ENCODE assay signal across 37 mouse cellular contexts in the genomic region with DNA sequence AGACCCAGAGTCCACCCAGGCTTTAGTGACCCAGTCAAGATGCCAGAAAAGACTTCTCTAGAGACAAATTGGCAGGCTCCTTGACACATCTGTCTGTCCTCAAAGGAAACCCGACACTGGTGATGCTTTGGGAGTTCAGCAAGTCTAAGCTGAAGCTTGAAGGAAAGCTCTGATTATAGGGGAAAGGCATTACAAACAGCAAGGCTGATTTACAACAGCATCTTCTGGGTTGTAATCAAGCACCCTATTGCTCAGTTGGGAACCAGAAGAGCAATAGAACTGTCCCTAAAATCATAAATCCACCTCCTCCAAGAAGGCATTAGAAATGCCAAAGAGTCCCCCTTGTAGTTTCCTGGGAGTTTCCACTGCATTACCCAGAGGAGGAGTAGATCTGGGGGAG. TPM values are rescaled to one million over a fixed set of nuclear protein-coding genes. Genes with fewer than 3 reads are reported as not detected.
DNase-seq lines count a peak whose midpoint lies in the region; ATAC-seq and TF ChIP-seq lines count a peak whose summit lies in the region.
"Had no signal": no experiment of that assay in that cellular context is flagged by ENCODE, and none has a peak within 500 bp of the region (broad histone marks: within the 10 kb centered on the region; RNA-seq: fewer than 3 reads in every experiment).

No protein-coding gene starts in this region.

- H3K36me3 ChIP-seq in kidney, embryonic 14.5 days (ENCODE audit: control insufficient read depth, insufficient read depth, low read length): no peaks in the 10 kb centered on the region
- H3K36me3 ChIP-seq in midbrain, embryonic 11.5 days (ENCODE audit: control insufficient read depth, insufficient read depth, low read length): no peaks in the 10 kb centered on the region
- H3K36me3 ChIP-seq in midbrain, embryonic 10.5 days: no peaks in the 10 kb centered on the region
- H3K36me3 ChIP-seq in hindbrain, embryonic 16.5 days (ENCODE audit: control insufficient read depth, insufficient read depth, low read length): no peaks in the 10 kb centered on the region
- H3K36me3 ChIP-seq: G1E; heart, embryonic 15.5 days; hindbrain, embryonic 12.5 days; limb, embryonic 12.5 days; lung, embryonic 15.5 days; midbrain, embryonic 12.5 days; neural tube, embryonic 12.5 days had no signal

- no peaks in the 10 kb centered on the region for H3K9me3 ChIP-seq in kidney, embryonic 14.5 days (ENCODE audit: control insufficient read depth, low read length)
- no peaks in the 10 kb centered on the region for H3K9me3 ChIP-seq in midbrain, embryonic 11.5 days (ENCODE audit: control insufficient read depth, low read length)
- no peaks in the 10 kb centered on the region for H3K9me3 ChIP-seq in midbrain, embryonic 10.5 days (replicated peaks)
- no peaks in the 10 kb centered on the region for H3K9me3 ChIP-seq in hindbrain, embryonic 16.5 days (ENCODE audit: control insufficient read depth, low read length)
- H3K9me3 ChIP-seq: G1E; heart, embryonic 15.5 days; hindbrain, embryonic 12.5 days; limb, embryonic 12.5 days; lung, embryonic 15.5 days; midbrain, embryonic 12.5 days; neural tube, embryonic 12.5 days had no signal

- no peak overlapping the region for H3K4me2 ChIP-seq in kidney, embryonic 14.5 days (replicated peaks; ENCODE audit: low read depth, low read length)
- H3K4me2 ChIP-seq in midbrain, embryonic 11.5 days: no peak overlapping the region
- no peak overlapping the region for H3K4me2 ChIP-seq in hindbrain, embryonic 16.5 days (ENCODE audit: low read length)
- H3K4me2 ChIP-seq: heart, embryonic 15.5 days; hindbrain, embryonic 12.5 days; limb, embryonic 12.5 days; liver, embryonic 11.5 days; lung, embryonic 15.5 days; midbrain, embryonic 12.5 days; neural tube, embryonic 12.5 days had no signal

- intact Hi-C loops in gastrocnemius, adult 2 months (cut with DNase I): no loop called here

- TF ChIP-seq CTCF in gastrocnemius, adult 2 months (IDR thresholded peaks at IDR 0.05): no peak

- peak overlapping the region; percentile 28; the same call in 1 of the 2 replicates for H3K27ac ChIP-seq in gastrocnemius, adult 2 months
- H3K27ac ChIP-seq in kidney, embryonic 14.5 days (ENCODE audit: low read depth, low read length): no peak overlapping the region
- H3K27ac ChIP-seq in midbrain, embryonic 11.5 days (ENCODE audit: low read depth, low read length): no peak overlapping the region
- no peak overlapping the region for H3K27ac ChIP-seq in midbrain, embryonic 10.5 days (replicated peaks)
- no peak overlapping the region for H3K27ac ChIP-seq in hindbrain, embryonic 16.5 days (ENCODE audit: low read depth, low read length)
- H3K27ac ChIP-seq: heart, embryonic 15.5 days; hindbrain, embryonic 12.5 days; limb, embryonic 12.5 days; lung, embryonic 15.5 days; midbrain, embryonic 12.5 days; neural tube, embryonic 12.5 days; stomach, postnatal 0 days had no signal

- peak; percentile 34 for DNase-seq in gastrocnemius, adult 2 months
- no peak for DNase-seq in gastrocnemius, postnatal 10 days
- no peak for DNase-seq in kidney, adult 18-20 months
- DNase-seq in midbrain, embryonic 11.5 days (ENCODE audit: low spot score, missing footprints): peak; percentile 26
- no peak for DNase-seq in midbrain, embryonic 10.5 days (ENCODE audit: low spot score)
- DNase-seq: cerebellum, adult 11 months; cerebellum, adult 9-10 months; cerebellum, postnatal 36 days; heart, postnatal 36 days; kidney, postnatal 14 days; right cerebral cortex, adult 18-20 months; thymus, adult 18-20 months; thymus, postnatal 25 days had no signal

- H3K4me3 ChIP-seq in gastrocnemius, adult 2 months: no peak overlapping the region
- H3K4me3 ChIP-seq in kidney, embryonic 14.5 days (ENCODE audit: low read length): no peak overlapping the region
- H3K4me3 ChIP-seq in midbrain, embryonic 11.5 days (ENCODE audit: low read depth, low read length): no peak overlapping the region
- H3K4me3 ChIP-seq in midbrain, embryonic 10.5 days: no peak overlapping the region
- H3K4me3 ChIP-seq in hindbrain, embryonic 16.5 days (ENCODE audit: low read length): no peak overlapping the region
- H3K4me3 ChIP-seq: heart, embryonic 15.5 days; hindbrain, embryonic 12.5 days; limb, embryonic 12.5 days; lung, embryonic 15.5 days; midbrain, embryonic 12.5 days; myocyte; neural tube, embryonic 12.5 days had no signal

- no peaks in the 10 kb centered on the region for H3K27me3 ChIP-seq in kidney, embryonic 14.5 days (ENCODE audit: control insufficient read depth, insufficient read depth, low read length)
- H3K27me3 ChIP-seq in midbrain, embryonic 11.5 days (ENCODE audit: control insufficient read depth, insufficient read depth, low read length): no peaks in the 10 kb centered on the region
- H3K27me3 ChIP-seq in midbrain, embryonic 10.5 days (ENCODE audit: low read depth, poor library complexity, severe bottlenecking): no peaks in the 10 kb centered on the region
- H3K27me3 ChIP-seq in hindbrain, embryonic 16.5 days (replicated peaks; ENCODE audit: control insufficient read depth, insufficient read depth, low read length): no peaks in the 10 kb centered on the region
- H3K27me3 ChIP-seq: heart, embryonic 15.5 days; hindbrain, embryonic 12.5 days; limb, embryonic 12.5 days; lung, embryonic 15.5 days; midbrain, embryonic 12.5 days; neural tube, embryonic 12.5 days had no signal

- 7% methylated on average over 1 of the region's 1 CpGs for WGBS in kidney, embryonic 14.5 days
- WGBS in midbrain, embryonic 11.5 days: 26% methylated on average over 1 of the region's 1 CpGs
- WGBS in midbrain, embryonic 10.5 days: 50% methylated on average over 1 of the region's 1 CpGs
- WGBS in hindbrain, embryonic 16.5 days: 35% methylated on average over 1 of the region's 1 CpGs

- no peak overlapping the region for H3K9ac ChIP-seq in kidney, embryonic 14.5 days (ENCODE audit: low read depth, low read length)
- no peak overlapping the region for H3K9ac ChIP-seq in midbrain, embryonic 11.5 days (ENCODE audit: low read length)
- H3K9ac ChIP-seq in hindbrain, embryonic 16.5 days (ENCODE audit: low read depth, low read length): no peak overlapping the region
- H3K9ac ChIP-seq: heart, embryonic 15.5 days; hindbrain, embryonic 12.5 days; limb, embryonic 12.5 days; lung, embryonic 15.5 days; midbrain, embryonic 12.5 days; neural tube, embryonic 12.5 days had no signal

- H3K4me1 ChIP-seq in kidney, embryonic 14.5 days (ENCODE audit: control insufficient read depth, insufficient read depth, low read length): peaks cover 16% of the 10 kb centered on the region; the same call in 1 of the 2 replicates
- H3K4me1 ChIP-seq in midbrain, embryonic 11.5 days (ENCODE audit: control insufficient read depth, insufficient read depth, low read length): no peaks in the 10 kb centered on the region
- no peaks in the 10 kb centered on the region for H3K4me1 ChIP-seq in midbrain, embryonic 10.5 days
- no peaks in the 10 kb centered on the region for H3K4me1 ChIP-seq in hindbrain, embryonic 16.5 days (ENCODE audit: control insufficient read depth, insufficient read depth, low read depth, low read length)
- H3K4me1 ChIP-seq: heart, embryonic 15.5 days; hindbrain, embryonic 12.5 days; lung, embryonic 15.5 days; midbrain, embryonic 12.5 days; neural tube, embryonic 12.5 days had no signal

- peak; percentile 88 for ATAC-seq in kidney, embryonic 14.5 days (ENCODE audit: low FRiP score, low TSS enrichment)
- ATAC-seq in midbrain, embryonic 11.5 days (ENCODE audit: low FRiP score): no peak
- ATAC-seq in hindbrain, embryonic 16.5 days: no peak
- ATAC-seq: forebrain, embryonic 14.5 days had no signal

RNA-seq across cellular contexts. Expression of gene Adh1, which starts 9.7 kb away (rescaled TPM):
- total RNA-seq in gastrocnemius, adult 2 months (2021): 10 to 100 TPM; 19.3 to 27.8 TPM
- total RNA-seq in gastrocnemius, postnatal 10 days (2021): 10 to 100 TPM; 24.6 to 58.4 TPM
- 18.6 and 20.4 TPM in 2 replicates for polyA plus RNA-seq in kidney, embryonic 14.5 days (2014; fragmentation: Nextera tagmentation; extraction: Ambion mirVana)
- 0.23 and 0.48 TPM in 2 replicates for polyA plus RNA-seq in midbrain, embryonic 11.5 days (2014; fragmentation: Nextera tagmentation; extraction: Ambion mirVana)
- polyA plus RNA-seq in midbrain, embryonic 10.5 days (2016; fragmentation: Nextera tagmentation; extraction: Ambion mirVana): 0.14 TPM in 1 of 2 replicates, not detected in the other
- polyA plus RNA-seq in hindbrain, embryonic 16.5 days (2015; fragmentation: Nextera tagmentation; extraction: Ambion mirVana): 1.4 and 1.7 TPM in 2 replicates
- total RNA-seq: megakaryocyte progenitor cell, adult 5-6 weeks had no signal
- polyA plus RNA-seq: embryonic facial prominence, embryonic 11.5 days; G1E; myocyte had no signal

RNA-seq across cellular contexts. Expression of gene Adh6a, which starts 42.6 kb away (rescaled TPM):
- not detected for total RNA-seq in gastrocnemius, adult 2 months (2021)
- not detected for total RNA-seq in gastrocnemius, postnatal 10 days (2021)
- not detected in 2 replicates for polyA plus RNA-seq in kidney, embryonic 14.5 days (2014; fragmentation: Nextera tagmentation; extraction: Ambion mirVana)
- polyA plus RNA-seq in midbrain, embryonic 11.5 days (2014; fragmentation: Nextera tagmentation; extraction: Ambion mirVana): not detected in 2 replicates
- polyA plus RNA-seq in midbrain, embryonic 10.5 days (2016; fragmentation: Nextera tagmentation; extraction: Ambion mirVana): not detected in 2 replicates
- not detected in 2 replicates for polyA plus RNA-seq in hindbrain, embryonic 16.5 days (2015; fragmentation: Nextera tagmentation; extraction: Ambion mirVana)
- total RNA-seq: adrenal gland, postnatal 14 days; heart, postnatal 36 days; layer of hippocampus, adult 18-20 months; layer of hippocampus, postnatal 10 days; left cerebral cortex, adult 18-20 months; left cerebral cortex, postnatal 14 days; megakaryocyte progenitor cell, adult 5-6 weeks; midbrain, postnatal 0 days had no signal
- polyA plus RNA-seq: C2C12; embryonic facial prominence, embryonic 11.5 days; forebrain, embryonic 14.5 days; G1E; heart, embryonic 15.5 days; hindbrain, embryonic 12.5 days; limb, embryonic 12.5 days; liver, embryonic 11.5 days; liver, embryonic 16.5 days; midbrain, embryonic 12.5 days; midbrain, postnatal 0 days; myocyte; neural tube, embryonic 12.5 days; spleen, adult 2 months had no signal

RNA-seq across cellular contexts. Expression of gene Adh7, which starts 52.9 kb away (rescaled TPM):
- under 1 TPM; 0.48 to 0.53 TPM for total RNA-seq in gastrocnemius, adult 2 months (2021)
- under 1 TPM; 0.20 to 0.28 TPM for total RNA-seq in gastrocnemius, postnatal 10 days (2021)
- 0.46 TPM in 1 of 2 replicates, not detected in the other for polyA plus RNA-seq in kidney, embryonic 14.5 days (2014; fragmentation: Nextera tagmentation; extraction: Ambion mirVana)
- 0.11 and 0.16 TPM in 2 replicates for polyA plus RNA-seq in midbrain, embryonic 11.5 days (2014; fragmentation: Nextera tagmentation; extraction: Ambion mirVana)
- 0.25 TPM in 1 of 2 replicates, not detected in the other for polyA plus RNA-seq in midbrain, embryonic 10.5 days (2016; fragmentation: Nextera tagmentation; extraction: Ambion mirVana)
- polyA plus RNA-seq in hindbrain, embryonic 16.5 days (2015; fragmentation: Nextera tagmentation; extraction: Ambion mirVana): 0.91 and 0.96 TPM in 2 replicates
- total RNA-seq: left cerebral cortex, adult 18-20 months; megakaryocyte progenitor cell, adult 5-6 weeks had no signal
- polyA plus RNA-seq: embryonic facial prominence, embryonic 11.5 days; G1E; neural tube, embryonic 12.5 days; spleen, adult 2 months had no signal

Comparison
In these comparisons a context has a peak if more than half of its experiments do, and no peak if none do; other contexts are left out.
1. DNase-seq: peak in gastrocnemius, adult 2 months (single experiment) and midbrain, embryonic 11.5 days (single experiment); none in gastrocnemius, postnatal 10 days (single experiment), kidney, adult 18-20 months (single experiment) and midbrain, embryonic 10.5 days (single experiment).